ENCODE assay signal across 9 mouse cellular contexts in the genomic region with DNA sequence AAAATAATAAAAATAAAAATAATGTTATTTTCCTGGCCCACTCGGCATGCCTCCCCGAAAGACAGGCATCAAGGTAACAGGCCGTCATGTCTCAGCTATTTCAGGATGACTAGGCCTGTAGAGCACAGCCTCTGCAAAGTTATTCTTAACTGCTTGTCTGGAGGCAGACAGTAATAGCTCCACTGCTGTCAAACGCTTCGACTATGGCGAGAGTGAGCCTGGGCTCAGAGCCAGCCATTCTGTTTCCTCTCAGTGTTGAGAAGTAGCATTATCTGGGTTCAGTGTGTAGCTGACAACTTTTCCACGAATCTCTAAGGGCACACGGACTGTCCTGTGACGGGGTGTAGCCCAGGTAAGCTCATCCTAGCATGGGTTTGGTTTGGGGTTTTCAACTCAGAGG. TPM values are rescaled to one million over a fixed set of nuclear protein-coding genes. Genes with fewer than 3 reads are reported as not detected.
DNase-seq lines count a peak whose midpoint lies in the region; ATAC-seq and TF ChIP-seq lines count a peak whose summit lies in the region.
"Had no signal": no experiment of that assay in that cellular context is flagged by ENCODE, and none has a peak within 500 bp of the region (broad histone marks: within the 10 kb centered on the region; RNA-seq: fewer than 3 reads in every experiment).

No protein-coding gene starts in this region.

- H3K27me3 ChIP-seq in hindbrain, postnatal 0 days (ENCODE audit: insufficient read depth, low read length), result no peaks in the 10 kb centered on the region
- no peaks in the 10 kb centered on the region for H3K27me3 ChIP-seq in hindbrain, embryonic 12.5 days
- no peaks in the 10 kb centered on the region for H3K27me3 ChIP-seq in embryonic facial prominence, embryonic 15.5 days
- no peaks in the 10 kb centered on the region for H3K27me3 ChIP-seq in stomach, postnatal 0 days (ENCODE audit: control insufficient read depth, insufficient read depth, low read length)
- H3K27me3 ChIP-seq: neural tube, embryonic 13.5 days had no signal

- WGBS in hindbrain, postnatal 0 days, result 52% methylated on average over 9 of the region's 9 CpGs
- WGBS in hindbrain, embryonic 12.5 days, result 73% methylated on average over 9 of the region's 9 CpGs
- WGBS in embryonic facial prominence, embryonic 15.5 days, result 35% methylated on average over 9 of the region's 9 CpGs
- 28% methylated on average over 9 of the region's 9 CpGs for WGBS in stomach, postnatal 0 days

- TF ChIP-seq EP300 in stomach, postnatal 0 days (optimal IDR thresholded peaks at IDR 0.05), result no peak

- no peak overlapping the region for H3K4me2 ChIP-seq in hindbrain, postnatal 0 days (ENCODE audit: low read depth, low read length)
- H3K4me2 ChIP-seq in hindbrain, embryonic 12.5 days (replicated peaks), result no peak overlapping the region
- H3K4me2 ChIP-seq in embryonic facial prominence, embryonic 15.5 days (replicated peaks), result no peak overlapping the region
- no peak overlapping the region for H3K4me2 ChIP-seq in stomach, postnatal 0 days (replicated peaks; ENCODE audit: low read depth)
- H3K4me2 ChIP-seq: neural tube, embryonic 13.5 days had no signal

- H3K36me3 ChIP-seq in hindbrain, postnatal 0 days (ENCODE audit: insufficient read depth, low read length), result no peaks in the 10 kb centered on the region
- no peaks in the 10 kb centered on the region for H3K36me3 ChIP-seq in hindbrain, embryonic 12.5 days
- no peaks in the 10 kb centered on the region for H3K36me3 ChIP-seq in embryonic facial prominence, embryonic 15.5 days
- H3K36me3 ChIP-seq in stomach, postnatal 0 days (ENCODE audit: control insufficient read depth, insufficient read depth, low read length), result no peaks in the 10 kb centered on the region
- H3K36me3 ChIP-seq: neural tube, embryonic 13.5 days had no signal

- no peak overlapping the region for H3K27ac ChIP-seq in hindbrain, postnatal 0 days
- no peak overlapping the region for H3K27ac ChIP-seq in hindbrain, embryonic 12.5 days
- H3K27ac ChIP-seq in embryonic facial prominence, embryonic 15.5 days (replicated peaks), result peak overlapping the region; percentile 36; the same call in 1 of the 2 replicates
- peak overlapping the region; percentile 45; the same call in 1 of the 2 replicates for H3K27ac ChIP-seq in stomach, postnatal 0 days (replicated peaks)
- H3K27ac ChIP-seq: neural tube, embryonic 13.5 days had no signal

- ATAC-seq in hindbrain, postnatal 0 days, result no peak
- ATAC-seq in hindbrain, embryonic 12.5 days (ENCODE audit: low FRiP score), result no peak
- ATAC-seq in embryonic facial prominence, embryonic 15.5 days (ENCODE audit: insufficient number of reproducible peaks, low FRiP score, low TSS enrichment, low read depth), result no peak
- ATAC-seq in stomach, postnatal 0 days (ENCODE audit: low FRiP score, low TSS enrichment), result peak; percentile 54; the same call in 1 of the 2 replicates
- no peak for ATAC-seq in megakaryocyte progenitor cell, adult 5-6 weeks (replicated peaks; ENCODE audit: poor library complexity)

- no peak overlapping the region for H3K9ac ChIP-seq in hindbrain, postnatal 0 days (replicated peaks; ENCODE audit: low read length)
- H3K9ac ChIP-seq in hindbrain, embryonic 12.5 days, result no peak overlapping the region
- H3K9ac ChIP-seq in embryonic facial prominence, embryonic 15.5 days, result no peak overlapping the region
- no peak overlapping the region for H3K9ac ChIP-seq in stomach, postnatal 0 days (ENCODE audit: low read length)
- H3K9ac ChIP-seq: neural tube, embryonic 13.5 days had no signal

- intact Hi-C loops in left cerebral cortex, postnatal 4 days (cut with DNase I), result no loop called here

- no peak overlapping the region for H3K4me3 ChIP-seq in hindbrain, postnatal 0 days (ENCODE audit: low read length)
- no peak overlapping the region for H3K4me3 ChIP-seq in hindbrain, embryonic 12.5 days
- H3K4me3 ChIP-seq in embryonic facial prominence, embryonic 15.5 days (replicated peaks), result no peak overlapping the region
- no peak overlapping the region for H3K4me3 ChIP-seq in stomach, postnatal 0 days (ENCODE audit: low read depth, low read length)
- H3K4me3 ChIP-seq: neural tube, embryonic 13.5 days had no signal

- TF ChIP-seq CTCF in hindbrain, postnatal 0 days (IDR thresholded peaks at IDR 0.05; ENCODE audit: low read depth), result no peak
- no peak for TF ChIP-seq CTCF in stomach, postnatal 0 days (IDR thresholded peaks at IDR 0.05; ENCODE audit: low read depth)

- peak; percentile 33 for DNase-seq in hindbrain, postnatal 0 days (ENCODE audit: low spot score)
- DNase-seq in heart, postnatal 4 days, result peak; percentile 91
- peak; percentile 48 for DNase-seq in left cerebral cortex, postnatal 4 days
- peak; percentile 43 for DNase-seq in stomach, postnatal 0 days (ENCODE audit: low spot score)
- DNase-seq in cerebellum, adult 8-10 months, result no peak

- 0 out of 2 replicates have a peak, but pooled peaks cover 3% of the 10 kb centered on the region for H3K4me1 ChIP-seq in hindbrain, postnatal 0 days (ENCODE audit: insufficient read depth, low read length)
- no peaks in the 10 kb centered on the region for H3K4me1 ChIP-seq in hindbrain, embryonic 12.5 days
- peaks cover 17% of the 10 kb centered on the region; the same call in 1 of the 2 replicates for H3K4me1 ChIP-seq in embryonic facial prominence, embryonic 15.5 days
- H3K4me1 ChIP-seq in stomach, postnatal 0 days (replicated peaks; ENCODE audit: control insufficient read depth, insufficient read depth), result 0 out of 2 replicates have a peak, but pooled peaks cover 3% of the 10 kb centered on the region
- H3K4me1 ChIP-seq: neural tube, embryonic 13.5 days had no signal

- no peaks in the 10 kb centered on the region for H3K9me3 ChIP-seq in hindbrain, postnatal 0 days (ENCODE audit: low read length)
- no peaks in the 10 kb centered on the region for H3K9me3 ChIP-seq in hindbrain, embryonic 12.5 days (replicated peaks)
- H3K9me3 ChIP-seq in embryonic facial prominence, embryonic 15.5 days (replicated peaks), result no peaks in the 10 kb centered on the region
- no peaks in the 10 kb centered on the region for H3K9me3 ChIP-seq in stomach, postnatal 0 days (ENCODE audit: control insufficient read depth, low read length)
- H3K9me3 ChIP-seq: neural tube, embryonic 13.5 days had no signal

RNA-seq across cellular contexts. Expression of a gene that starts 33.5 kb away (rescaled TPM):
- 185 and 212 TPM in 2 replicates for total RNA-seq in hindbrain, postnatal 0 days (2014; rRNA removed)
- 64.4 and 69.9 TPM in 2 replicates for polyA plus RNA-seq in hindbrain, postnatal 0 days (2015; fragmentation: Nextera tagmentation; extraction: Ambion mirVana)
- polyA plus RNA-seq in hindbrain, embryonic 12.5 days (2016; fragmentation: Nextera tagmentation; extraction: Ambion mirVana), result 158 and 161 TPM in 2 replicates
- 87.8 and 94.2 TPM in 2 replicates for polyA plus RNA-seq in embryonic facial prominence, embryonic 15.5 days (2015; fragmentation: Nextera tagmentation; extraction: Ambion mirVana)
- 100 to 1,000 TPM; 165 to 169 TPM for total RNA-seq in heart, postnatal 4 days (2021)
- 100 to 1,000 TPM; 248 to 255 TPM for total RNA-seq in left cerebral cortex, postnatal 4 days (2021)
- 20.0 and 20.5 TPM in 2 replicates for polyA plus RNA-seq in stomach, postnatal 0 days (2015; fragmentation: Nextera tagmentation; extraction: Ambion mirVana)
- 6.0 and 8.4 TPM in 2 replicates for total RNA-seq in megakaryocyte progenitor cell, adult 5-6 weeks (2015)
- 3.9 and 6.5 TPM in 2 replicates for total RNA-seq in megakaryocyte progenitor cell, adult 5-6 weeks (2017)

Comparison
In these comparisons a context has a peak if more than half of its experiments do, and no peak if none do; other contexts are left out.
1. H3K27ac ChIP-seq: peak in embryonic facial prominence, embryonic 15.5 days (single experiment) and stomach, postnatal 0 days (single experiment); none in hindbrain, postnatal 0 days (single experiment) and hindbrain, embryonic 12.5 days (single experiment).
2. RNA of a gene that starts 33.5 kb away (total RNA-seq): 248 to 255 TPM in left cerebral cortex, postnatal 4 days, 185 to 212 TPM in hindbrain, postnatal 0 days and 165 to 169 TPM in heart, postnatal 4 days; 3.9 to 8.4 TPM in megakaryocyte progenitor cell, adult 5-6 weeks; every median in the first group is over 10 times any median in the second.